Mouse (Mus musculus) lung, embryonic 15.5 days (tissue): ENCODE data around the gene Rapgef5. TPM values are rescaled to one million over a fixed set of nuclear protein-coding genes. Genes with fewer than 3 reads are reported as not detected.
A peak's percentile ranks its signal among the peaks of the same experiment; 100 is the strongest.

ENCODE experiments used
- ATAC-seq: fragments of 200-750 bp; cut with Nextera tagmentation; 2 replicates; pipeline ENCODE4 v1.8.0; 2017; ENCODE audit warnings: moderate number of reproducible peaks, borderline replicate concordance; ENCODE audit not compliant: low FRiP score, low TSS enrichment; ENCODE audit errors: extremely low read depth
- H3K27ac ChIP-seq: fragments of 300-500 bp; sonication (generic); 2 replicates; pipeline ENCODE4 v1.5.1; 2015; ENCODE audit warnings: moderate library complexity, mild to moderate bottlenecking, inconsistent platforms
- H3K27me3 ChIP-seq: fragments of 300-500 bp; sonication (generic); 2 replicates; pipeline ENCODE4 v1.6.1; 2015; ENCODE audit warnings: inconsistent platforms
- H3K36me3 ChIP-seq: fragments of 300-500 bp; sonication (generic); 2 replicates; pipeline ENCODE4 v1.6.1; 2015; ENCODE audit warnings: inconsistent platforms
- H3K4me1 ChIP-seq: fragments of 300-500 bp; sonication (generic); 2 replicates; pipeline ENCODE4 v1.6.1; 2015; ENCODE audit warnings: inconsistent platforms
- H3K4me2 ChIP-seq: fragments of 300-500 bp; sonication (generic); 2 replicates; pipeline ENCODE4 v1.6.1; 2015; ENCODE audit warnings: inconsistent platforms, mild to moderate bottlenecking, moderate library complexity
- H3K4me3 ChIP-seq: fragments of 300-500 bp; sonication (generic); 2 replicates; pipeline ENCODE4 v1.5.1; 2015; ENCODE audit warnings: mild to moderate bottlenecking, inconsistent platforms
- H3K9ac ChIP-seq: fragments of 300-500 bp; sonication (generic); 2 replicates; pipeline ENCODE4 v1.6.1; 2015; ENCODE audit warnings: inconsistent platforms
- H3K9me3 ChIP-seq: fragments of 300-500 bp; sonication (generic); 2 replicates; pipeline ENCODE4 v1.6.1; 2016; ENCODE audit warnings: inconsistent platforms
- WGBS: fragments of 180-500 bp; shearing (Covaris S2); methylation state at CpG from one replicate; pipeline ENCODE4 v1.1.7; 2015; 5-methylcytosine and 5-hydroxymethylcytosine counted together
- polyA plus RNA-seq: library from polyadenylated mRNA; unstranded; fragments of >200 nt; fragmentation: Nextera tagmentation; extraction: Ambion mirVana; gene quantifications from 2 replicates; pipeline ENCODE4 v1.2.1, GENCODE M21; 2015

Rapgef5 gene
- 23.5 and 25.3 TPM in 2 replicates for polyA plus RNA-seq

- Histone ChIP-seq H3K27me3 (no peaks in the 10 kb centered on the region), H3K36me3 (no peaks in the 10 kb centered on the region), H3K27ac (no peak within 1 kb of the TSS), H3K9me3 (no peaks in the 10 kb centered on the region), H3K4me2 (no peak within 1 kb of the TSS), H3K9ac (no peak within 1 kb of the TSS), H3K4me1 (peaks cover 2% of the 10 kb centered on the region; the same call in 1 of the 2 replicates), H3K4me3 (no peak within 1 kb of the TSS)
- ATAC-seq = no peak
- WGBS = 84% methylated on average over 2 of the region's 2 CpGs
Observed at GRCm38 (mm10) chr12:117516179-117516578, at the start of gene Rapgef5. Gene Rapgef5 (plus strand): TSS chr12:117516479.

DNA sequence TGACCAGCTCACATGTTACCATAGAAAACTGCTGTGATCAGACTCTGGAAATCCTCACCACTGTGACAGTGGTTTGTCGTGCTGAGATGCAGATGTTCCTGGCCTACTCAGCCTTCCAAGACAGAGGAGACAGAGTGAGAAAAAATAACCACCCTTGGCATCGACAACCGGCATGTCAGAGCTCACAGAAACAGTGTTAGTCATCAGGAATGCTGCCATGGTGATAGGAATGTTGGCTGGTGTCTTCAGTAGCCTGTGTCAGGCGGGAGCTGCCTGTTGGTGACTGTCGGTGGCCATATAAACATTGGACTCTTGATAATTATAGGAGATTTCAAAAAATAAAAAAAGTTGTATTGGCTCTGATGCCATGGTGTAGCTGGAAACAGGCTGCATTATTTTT, 48.0 kb upstream of the Rapgef5 start:
- ATAC-seq = peak; percentile 69; the same call in 1 of the 2 replicates
- Histone ChIP-seq H3K27me3 (no peaks in the 10 kb centered on the region), H3K36me3 (no peaks in the 10 kb centered on the region), H3K9ac (no peak overlapping the region), H3K4me1 (peaks cover 3% of the 10 kb centered on the region; the same call in 1 of the 2 replicates), H3K4me2 (no peak overlapping the region), H3K27ac (no peak overlapping the region), H3K9me3 (no peaks in the 10 kb centered on the region), H3K4me3 (no peak overlapping the region)
- 21% methylated on average over 5 of the region's 5 CpGs for WGBS

DNA sequence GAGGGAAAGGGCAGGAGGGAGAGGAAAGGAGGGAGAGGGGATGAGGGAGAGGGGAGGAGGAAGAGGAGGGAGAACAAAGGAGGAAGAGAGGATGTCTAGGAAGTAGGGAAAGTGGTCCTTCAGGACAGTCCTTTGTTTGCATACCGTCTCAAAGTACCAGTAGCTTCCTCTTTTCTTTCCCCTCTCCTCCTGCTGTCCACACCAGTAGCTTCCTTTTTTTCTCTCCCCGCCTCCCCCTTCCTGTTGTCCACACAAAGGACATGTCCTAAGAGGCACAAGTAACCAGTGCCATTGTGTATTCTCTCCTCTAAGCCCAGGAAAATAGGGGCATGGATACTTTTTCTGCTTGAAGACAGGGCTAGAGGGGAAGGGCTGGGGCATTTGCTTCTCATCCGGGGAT, 37.3 kb upstream of the Rapgef5 start:
- peak; percentile 53; the same call in 1 of the 2 replicates for ATAC-seq
- 58% methylated on average over 3 of the region's 3 CpGs for WGBS
- Histone ChIP-seq H3K27ac (peak overlapping the region; percentile 76), H3K4me2 (0 out of 2 replicates have a peak overlapping the region, but pooled peaks have one; percentile 8), H3K4me3 (no peak overlapping the region), H3K9me3 (no peaks in the 10 kb centered on the region), H3K27me3 (no peaks in the 10 kb centered on the region), H3K36me3 (no peaks in the 10 kb centered on the region), H3K9ac (no peak overlapping the region), H3K4me1 (peaks cover 25% of the 10 kb centered on the region)

GRCm38 (mm10) chr12:117479680-117480079, 36.6 kb upstream of the Rapgef5 start:
- peak overlapping the region; percentile 76 for H3K27ac ChIP-seq
- peak; percentile 32 for ATAC-seq

GRCm38 (mm10) chr12:117480958-117481357, 35.3 kb upstream of the Rapgef5 start:
- Histone ChIP-seq H3K9ac (no peak overlapping the region), H3K9me3 (no peaks in the 10 kb centered on the region), H3K4me3 (no peak overlapping the region), H3K4me1 (peaks cover 25% of the 10 kb centered on the region), H3K27me3 (no peaks in the 10 kb centered on the region), H3K27ac (no peak overlapping the region), H3K36me3 (no peaks in the 10 kb centered on the region), H3K4me2 (no peak overlapping the region)
- WGBS = 71% methylated on average over 3 of the region's 3 CpGs
- ATAC-seq = no peak

More at GRCm38 (mm10) chr12:117479680-117480079, 36.6 kb upstream of the Rapgef5 start:
- Histone ChIP-seq H3K9me3 (no peaks in the 10 kb centered on the region), H3K36me3 (no peaks in the 10 kb centered on the region), H3K4me3 (no peak overlapping the region), H3K9ac (no peak overlapping the region), H3K4me1 (peaks cover 25% of the 10 kb centered on the region), H3K27me3 (no peaks in the 10 kb centered on the region), H3K4me2 (peak overlapping the region; percentile 13; the same call in 1 of the 2 replicates)
- WGBS = 50% methylated on average over 7 of the region's 7 CpGs

DNA sequence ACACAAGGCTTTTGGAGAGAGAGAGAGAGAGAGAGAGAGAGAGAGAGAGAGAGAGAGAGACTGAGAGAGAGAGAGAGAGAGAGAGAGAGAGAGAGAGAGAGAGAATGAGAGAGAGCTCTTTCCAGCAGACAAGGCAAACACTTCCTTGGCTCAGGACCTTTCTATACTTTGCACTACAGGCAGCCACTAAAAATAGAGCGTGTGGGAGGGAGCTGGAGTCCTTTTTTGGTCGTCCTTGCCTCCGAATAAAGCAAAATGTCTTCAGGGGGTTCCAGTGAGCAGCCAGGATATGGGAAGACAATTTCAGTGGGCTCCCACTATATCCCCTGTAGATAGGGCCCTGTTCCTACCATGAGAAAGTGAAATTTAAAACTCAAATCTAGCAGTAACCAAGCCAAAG, 33.6 kb upstream of the Rapgef5 start:
- WGBS = 8% methylated on average over 3 of the region's 3 CpGs
- no peak overlapping the region for H3K4me2 ChIP-seq
- no peak for ATAC-seq
- H3K4me1 ChIP-seq = peaks cover 25% of the 10 kb centered on the region
- no peak overlapping the region for H3K4me3 ChIP-seq
- no peaks in the 10 kb centered on the region for H3K36me3 ChIP-seq
- H3K27me3 ChIP-seq = no peaks in the 10 kb centered on the region
- 0 out of 2 replicates have a peak overlapping the region, but pooled peaks have one; percentile 46 for H3K27ac ChIP-seq
- no peak overlapping the region for H3K9ac ChIP-seq
- H3K9me3 ChIP-seq = no peaks in the 10 kb centered on the region

DNA sequence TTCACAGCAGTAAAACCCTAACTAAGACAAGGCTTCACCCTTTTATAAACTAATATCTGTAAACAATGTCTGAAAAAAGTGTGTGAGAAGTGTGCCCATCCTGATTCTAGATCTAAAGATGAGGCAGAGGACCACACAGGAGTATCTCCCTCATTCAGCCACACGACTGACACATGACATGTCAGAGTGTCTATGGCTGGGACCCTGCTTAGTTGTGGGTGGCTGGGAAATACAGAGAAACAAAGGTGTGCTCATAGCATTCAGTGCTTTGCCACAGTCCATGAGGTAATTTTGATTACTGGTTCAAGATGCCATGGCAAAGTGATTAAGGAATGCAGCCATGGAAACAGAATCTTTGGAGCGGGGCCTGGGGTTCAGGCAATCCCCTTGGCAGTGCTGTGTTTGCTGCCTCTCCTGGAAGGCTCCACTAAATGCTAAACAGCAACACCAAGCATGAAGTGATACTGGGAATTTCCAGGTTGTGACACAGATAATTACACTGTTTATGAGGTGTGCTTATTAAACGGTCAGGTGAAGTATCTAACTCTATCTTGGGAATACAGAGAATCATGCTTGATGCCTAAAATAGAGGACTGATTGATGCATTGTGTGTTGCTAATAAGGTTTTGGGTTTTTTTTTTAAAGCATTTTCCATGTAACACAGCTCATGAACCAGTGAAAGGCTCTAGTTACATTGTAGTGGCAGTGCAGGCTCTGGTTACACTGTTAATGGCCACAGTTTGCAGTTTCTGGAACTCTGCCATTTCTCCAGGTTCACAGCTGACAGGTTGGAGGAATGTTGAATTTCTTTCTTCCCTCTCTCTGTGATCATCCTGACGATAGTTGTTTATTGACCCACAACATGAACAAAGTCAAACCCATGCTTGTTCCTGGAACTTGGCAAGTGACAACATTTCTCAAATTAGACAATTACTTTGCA, 29.9 kb upstream of the Rapgef5 start:
- 67% methylated on average over 4 of the region's 4 CpGs for WGBS
- H3K4me2 ChIP-seq = no peak overlapping the region
- no peaks in the 10 kb centered on the region for H3K27me3 ChIP-seq
- ATAC-seq = no peak
- H3K27ac ChIP-seq = no peak overlapping the region
- no peaks in the 10 kb centered on the region for H3K9me3 ChIP-seq
- H3K4me1 ChIP-seq = peaks cover 3% of the 10 kb centered on the region; the same call in 1 of the 2 replicates
- H3K4me3 ChIP-seq = no peak overlapping the region
- no peaks in the 10 kb centered on the region for H3K36me3 ChIP-seq
- no peak overlapping the region for H3K9ac ChIP-seq

GRCm38 (mm10) chr12:117496501-117497176, 19.6 kb upstream of the Rapgef5 start:
- Histone ChIP-seq H3K27me3 (no peaks in the 10 kb centered on the region), H3K9ac (no peak overlapping the region), H3K36me3 (no peaks in the 10 kb centered on the region), H3K4me3 (no peak overlapping the region), H3K4me2 (no peak overlapping the region), H3K4me1 (0 out of 2 replicates have a peak, but pooled peaks cover 5% of the 10 kb centered on the region), H3K9me3 (no peaks in the 10 kb centered on the region), H3K27ac (no peak overlapping the region)
- 48% methylated on average over 3 of the region's 3 CpGs for WGBS
- no peak for ATAC-seq

GRCm38 (mm10) chr12:117497361-117497760, 18.9 kb upstream of the Rapgef5 start:
- Histone ChIP-seq H3K4me2 (no peak overlapping the region), H3K4me1 (0 out of 2 replicates have a peak, but pooled peaks cover 5% of the 10 kb centered on the region), H3K36me3 (no peaks in the 10 kb centered on the region), H3K27me3 (no peaks in the 10 kb centered on the region), H3K9ac (no peak overlapping the region), H3K27ac (no peak overlapping the region), H3K9me3 (no peaks in the 10 kb centered on the region), H3K4me3 (no peak overlapping the region)
- 92% methylated on average over 1 of the region's 1 CpGs for WGBS
- ATAC-seq = no peak

DNA sequence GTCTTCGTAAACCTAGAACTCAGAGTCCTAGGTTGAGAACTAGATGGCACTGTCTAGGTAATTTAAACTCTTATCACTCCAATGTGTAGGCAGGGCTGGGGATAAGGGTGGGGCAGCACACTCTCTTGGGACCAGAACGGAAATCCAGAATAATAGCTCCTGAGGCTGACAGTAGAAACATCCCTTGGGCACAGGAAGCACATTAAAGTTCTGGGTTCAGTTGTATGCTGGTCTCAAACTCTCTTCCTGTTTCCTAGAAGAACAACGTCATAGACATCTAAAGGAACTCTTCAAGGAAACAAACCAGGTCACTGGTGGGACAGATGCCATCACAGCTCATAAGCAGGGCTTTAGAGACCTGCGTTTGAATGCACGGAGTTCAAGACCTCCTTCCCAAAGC, 17.0 kb upstream of the Rapgef5 start:
- H3K27me3 ChIP-seq = no peaks in the 10 kb centered on the region
- 77% methylated on average over 5 of the region's 5 CpGs for WGBS
- H3K36me3 ChIP-seq = no peaks in the 10 kb centered on the region
- H3K9me3 ChIP-seq = no peaks in the 10 kb centered on the region
- H3K4me3 ChIP-seq = no peak overlapping the region
- H3K4me1 ChIP-seq = 0 out of 2 replicates have a peak, but pooled peaks cover 5% of the 10 kb centered on the region
- H3K4me2 ChIP-seq = no peak overlapping the region
- H3K9ac ChIP-seq = no peak overlapping the region
- H3K27ac ChIP-seq = no peak overlapping the region
- no peak for ATAC-seq

DNA sequence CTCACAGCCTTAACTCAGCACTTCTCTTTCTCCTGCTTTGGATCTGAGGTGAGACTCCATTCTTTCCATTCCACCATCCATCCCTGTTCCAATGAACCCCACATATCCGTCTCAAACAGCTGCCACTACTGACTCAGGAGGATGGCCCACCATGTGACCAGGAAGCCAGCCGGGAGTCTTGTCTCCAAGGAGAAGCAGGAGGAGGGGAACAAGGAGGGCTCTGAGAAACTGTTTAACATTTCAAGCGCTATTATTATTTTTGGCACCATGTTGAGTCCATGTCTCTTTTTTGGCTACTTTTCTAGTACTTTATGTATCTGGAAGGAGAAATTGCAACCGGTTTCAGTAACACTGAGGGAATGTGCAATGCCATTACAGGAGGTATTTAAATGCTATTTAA, 15.1 kb upstream of the Rapgef5 start:
- 33% methylated on average over 4 of the region's 4 CpGs for WGBS
- H3K9ac ChIP-seq = no peak overlapping the region
- no peaks in the 10 kb centered on the region for H3K27me3 ChIP-seq
- 0 out of 2 replicates have a peak, but pooled peaks cover 5% of the 10 kb centered on the region for H3K4me1 ChIP-seq
- no peak overlapping the region for H3K4me2 ChIP-seq
- peak; percentile 60; the same call in 1 of the 2 replicates for ATAC-seq
- H3K27ac ChIP-seq = no peak overlapping the region
- H3K36me3 ChIP-seq = no peaks in the 10 kb centered on the region
- no peaks in the 10 kb centered on the region for H3K9me3 ChIP-seq
- no peak overlapping the region for H3K4me3 ChIP-seq
